Mouse (Mus musculus) forebrain, postnatal 0 days (tissue): ENCODE results near the gene Macf1. TPM values are rescaled to one million over a fixed set of nuclear protein-coding genes. Genes with fewer than 3 reads are reported as not detected.
A peak's percentile ranks its signal among the peaks of the same experiment; 100 is the strongest.

Experiments used
- ATAC-seq: fragments of 200-750 bp; cut with Nextera tagmentation; 2 replicates; pipeline ENCODE4 v1.8.0; 2017; ENCODE audit warnings: mild to moderate bottlenecking, moderate library complexity
- DNase-seq: peaks from one replicate; pipeline ENCODE4 v3.0.0-alpha.2; 2015
- H3K27ac ChIP-seq: fragments of 300-500 bp; sonication (generic); 2 replicates; pipeline ENCODE4 v1.5.1; 2014; ENCODE audit warnings: low read depth, mild to moderate bottlenecking, antibody characterized with exemption, low read length, moderate library complexity, mixed read lengths
- H3K27me3 ChIP-seq: fragments of 300-500 bp; sonication (generic); 2 replicates; pipeline ENCODE4 v1.6.1; 2014; ENCODE audit warnings: mild to moderate bottlenecking, low read length, mixed read lengths; ENCODE audit not compliant: insufficient read depth
- H3K36me3 ChIP-seq: fragments of 300-500 bp; sonication (generic); 2 replicates; pipeline ENCODE4 v1.6.1; 2014; ENCODE audit warnings: mild to moderate bottlenecking, moderate library complexity; ENCODE audit not compliant: insufficient read depth
- H3K4me1 ChIP-seq: fragments of 300-500 bp; sonication (generic); 2 replicates; pipeline ENCODE4 v1.6.1; 2014; ENCODE audit warnings: antibody characterized with exemption; ENCODE audit not compliant: insufficient read depth
- H3K4me2 ChIP-seq: fragments of 300-500 bp; sonication (generic); 2 replicates; pipeline ENCODE4 v1.6.1; 2014; ENCODE audit warnings: low read depth, mild to moderate bottlenecking, moderate library complexity
- H3K4me3 ChIP-seq: fragments of 300-500 bp; sonication (generic); 2 replicates; pipeline ENCODE4 v1.5.1; 2014; ENCODE audit warnings: low read depth, low read length, mixed read lengths
- H3K9ac ChIP-seq: fragments of 300-500 bp; sonication (generic); 2 replicates; pipeline ENCODE4 v1.6.1; 2014; ENCODE audit warnings: mild to moderate bottlenecking
- H3K9me3 ChIP-seq: fragments of 300-500 bp; sonication (generic); 2 replicates; pipeline ENCODE4 v1.6.1; 2016; ENCODE audit warnings: low read length
- CTCF ChIP-seq: sonication (generic); IDR thresholded peaks from 2 replicates; pipeline ENCODE4 v1.5.1; 2016; ENCODE audit warnings: antibody characterized with exemption, control low read depth, low read depth
- WGBS: fragments of 180-500 bp; shearing (Covaris S2); extraction: QIAGEN DNeasy Blood & Tissue Kit; methylation state at CpG from one replicate; pipeline ENCODE4 v1.1.7; 2014; 5-methylcytosine and 5-hydroxymethylcytosine counted together
- polyA plus RNA-seq: library from polyadenylated mRNA; unstranded; fragments of >200 nt; fragmentation: Nextera tagmentation; extraction: Ambion mirVana; gene quantifications from 2 replicates; pipeline ENCODE4 v1.2.1, GENCODE M21; 2015
- total RNA-seq: library from RNA; depleted of rRNA; stranded (reverse); fragments of >200 nt; gene quantifications from 2 replicates; pipeline ENCODE4 v1.2.3, GENCODE M21; 2014

Gene Macf1
- total and polyA plus RNA-seq, 2 experiments from 2014 or later: 58.2 to 345 TPM

DNA sequence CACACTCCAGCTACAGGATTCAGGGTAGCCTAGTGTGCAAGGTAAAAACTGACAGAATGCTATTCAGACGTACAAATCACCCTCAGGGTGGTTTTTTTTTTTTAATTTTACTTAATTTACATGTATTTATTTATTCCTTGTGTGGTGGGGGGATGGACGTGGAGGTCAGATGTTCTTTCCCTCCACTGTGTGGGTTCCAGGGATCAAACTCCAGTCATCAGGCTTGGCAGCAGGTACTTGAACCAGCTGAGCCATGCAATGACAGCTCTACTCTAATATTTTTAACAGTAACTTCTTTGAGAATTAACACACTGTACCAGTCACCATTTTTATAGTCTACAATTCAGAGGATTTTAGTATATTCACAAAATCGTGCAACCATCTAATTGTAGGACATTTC lies 94.7 kb downstream of the Macf1 start:
- 47% methylated on average over 3 of the region's 3 CpGs for WGBS
- H3K27ac ChIP-seq: no peak overlapping the region
- no peak for TF ChIP-seq CTCF
- no peaks in the 10 kb centered on the region for H3K27me3 ChIP-seq
- ATAC-seq (no peak), DNase-seq (no peak)
- peaks cover 15% of the 10 kb centered on the region for H3K4me1 ChIP-seq
- no peak overlapping the region for H3K4me3 ChIP-seq
- H3K4me2 ChIP-seq: no peak overlapping the region
- no peaks in the 10 kb centered on the region for H3K36me3 ChIP-seq
- H3K9ac ChIP-seq: no peak overlapping the region
- H3K9me3 ChIP-seq: no peaks in the 10 kb centered on the region

DNA sequence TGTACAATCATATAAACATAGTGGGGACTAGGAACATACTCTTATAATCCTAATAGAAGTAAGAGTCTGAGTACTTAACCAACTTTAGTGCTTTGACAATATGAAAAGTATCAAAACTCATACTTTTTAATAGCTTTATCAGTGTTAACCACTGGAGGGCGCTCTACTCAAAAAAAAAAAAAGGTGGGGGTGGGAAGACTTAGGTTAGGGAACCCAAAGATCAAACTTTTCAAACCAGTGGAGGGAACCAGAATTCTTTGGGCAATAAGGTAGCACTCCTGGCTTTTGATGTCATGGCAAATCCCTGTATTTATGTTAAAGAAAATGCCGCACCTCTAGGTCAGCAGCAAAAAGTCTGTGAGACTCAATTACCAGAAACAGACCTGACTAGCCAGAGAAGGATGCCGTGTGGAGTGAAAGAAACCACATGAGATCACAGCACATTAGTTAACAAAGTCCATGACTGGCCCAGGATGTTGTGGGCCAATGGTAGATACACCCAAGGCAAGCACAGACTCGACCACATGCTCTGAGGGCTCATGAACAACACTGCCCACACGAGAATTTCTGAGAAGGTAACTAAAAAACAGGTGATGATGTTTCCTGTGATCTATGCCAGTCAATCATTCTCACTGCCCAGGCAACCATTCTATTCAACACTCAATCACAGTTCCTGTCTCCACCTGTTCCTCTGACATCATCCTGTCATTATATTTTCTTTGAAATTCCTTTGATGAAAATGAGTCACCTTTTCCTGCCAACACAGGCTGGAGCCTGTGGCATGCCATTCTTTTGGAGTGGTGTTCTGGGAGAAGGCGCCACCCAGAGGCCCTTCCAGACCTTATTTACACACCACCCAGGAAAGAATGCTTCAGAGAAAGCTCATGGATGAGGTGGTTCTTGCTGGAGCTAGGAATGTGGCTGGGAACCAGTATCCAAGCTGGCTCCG lies 95.5 kb downstream of the Macf1 start:
- TF ChIP-seq CTCF: peak; percentile 52
- Histone ChIP-seq H3K27me3 (no peaks in the 10 kb centered on the region), H3K36me3 (no peaks in the 10 kb centered on the region), H3K9me3 (no peaks in the 10 kb centered on the region), H3K4me1 (peaks cover 13% of the 10 kb centered on the region), H3K9ac (no peak overlapping the region), H3K4me2 (no peak overlapping the region), H3K27ac (no peak overlapping the region), H3K4me3 (no peak overlapping the region)
- DNase-seq (no peak), ATAC-seq (peak; percentile 48)
- WGBS: 12% methylated on average over 7 of the region's 7 CpGs

GRCm38 (mm10) chr4:123587616-123588015 lies 96.5 kb downstream of the Macf1 start:
- H3K9ac ChIP-seq: no peak overlapping the region
- WGBS: 90% methylated on average over 3 of the region's 3 CpGs
- peaks cover 4% of the 10 kb centered on the region for H3K4me1 ChIP-seq
- DNase-seq (no peak), ATAC-seq (no peak)
- no peak overlapping the region for H3K4me2 ChIP-seq
- H3K9me3 ChIP-seq: no peaks in the 10 kb centered on the region
- no peak overlapping the region for H3K4me3 ChIP-seq
- H3K27me3 ChIP-seq: no peaks in the 10 kb centered on the region
- H3K36me3 ChIP-seq: no peaks in the 10 kb centered on the region
- no peak overlapping the region for H3K27ac ChIP-seq
- TF ChIP-seq CTCF: no peak

DNA sequence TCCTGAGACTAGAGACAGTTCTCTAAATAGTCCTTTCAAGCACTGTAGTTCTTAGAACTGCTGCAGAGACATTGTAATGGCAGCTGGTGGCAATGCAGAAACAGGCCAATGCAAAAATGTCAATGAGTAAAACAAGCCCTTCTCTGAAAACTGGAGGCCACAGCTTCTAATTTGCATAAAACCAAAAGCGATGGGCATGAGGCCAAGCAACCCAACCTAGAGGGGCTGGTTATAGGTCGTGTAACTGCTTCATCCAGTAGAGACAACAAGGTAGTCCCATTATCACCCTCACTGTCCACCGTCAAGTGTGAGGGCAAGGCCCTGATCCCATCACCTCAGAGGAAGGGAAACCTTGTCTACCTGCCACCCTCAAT lies 99.5 kb downstream of the Macf1 start:
- WGBS: 24% methylated on average over 3 of the region's 3 CpGs
- H3K4me1 ChIP-seq: peaks cover 4% of the 10 kb centered on the region
- no peak overlapping the region for H3K27ac ChIP-seq
- TF ChIP-seq CTCF: no peak
- H3K36me3 ChIP-seq: no peaks in the 10 kb centered on the region
- ATAC-seq (no peak), DNase-seq (no peak)
- no peak overlapping the region for H3K4me2 ChIP-seq
- H3K27me3 ChIP-seq: no peaks in the 10 kb centered on the region
- 0 out of 2 replicates have a peak overlapping the region, but pooled peaks have one; percentile 15 for H3K9ac ChIP-seq
- no peak overlapping the region for H3K4me3 ChIP-seq
- H3K9me3 ChIP-seq: no peaks in the 10 kb centered on the region

- DNase-seq (no peak), ATAC-seq (no peak)
- Histone ChIP-seq H3K36me3 (no peaks in the 10 kb centered on the region), H3K4me3 (no peak overlapping the region), H3K27me3 (no peaks in the 10 kb centered on the region), H3K9me3 (no peaks in the 10 kb centered on the region), H3K9ac (0 out of 2 replicates have a peak overlapping the region, but pooled peaks have one; percentile 15), H3K27ac (peak overlapping the region; percentile 45; the same call in 1 of the 2 replicates), H3K4me1 (peaks cover 4% of the 10 kb centered on the region), H3K4me2 (no peak overlapping the region)
- peak; percentile 46 for TF ChIP-seq CTCF
- WGBS: 32% methylated on average over 8 of the region's 8 CpGs
Observed at GRCm38 (mm10) chr4:123584084-123584719, 100.0 kb downstream of the Macf1 start.

GRCm38 (mm10) chr4:123577469-123578088 lies 106.6 kb downstream of the Macf1 start:
- H3K4me3 ChIP-seq: no peak overlapping the region
- H3K36me3 ChIP-seq: no peaks in the 10 kb centered on the region
- 62% methylated on average over 2 of the region's 2 CpGs for WGBS
- no peak overlapping the region for H3K4me2 ChIP-seq
- TF ChIP-seq CTCF: no peak
- H3K27me3 ChIP-seq: no peaks in the 10 kb centered on the region
- H3K9me3 ChIP-seq: no peaks in the 10 kb centered on the region
- ATAC-seq (no peak), DNase-seq (no peak)
- H3K9ac ChIP-seq: no peak overlapping the region
- no peak overlapping the region for H3K27ac ChIP-seq
- H3K4me1 ChIP-seq: peaks cover 7% of the 10 kb centered on the region; the same call in 1 of the 2 replicates
